Mouse (Mus musculus) B cell, adult 2 months (primary cell): ENCODE results near the gene Mall.

Experiments
- DNase-seq, 2 experiments: peaks; one replicate each; pipeline ENCODE4 v3.0.0; 2022

Gene Mall

DNA sequence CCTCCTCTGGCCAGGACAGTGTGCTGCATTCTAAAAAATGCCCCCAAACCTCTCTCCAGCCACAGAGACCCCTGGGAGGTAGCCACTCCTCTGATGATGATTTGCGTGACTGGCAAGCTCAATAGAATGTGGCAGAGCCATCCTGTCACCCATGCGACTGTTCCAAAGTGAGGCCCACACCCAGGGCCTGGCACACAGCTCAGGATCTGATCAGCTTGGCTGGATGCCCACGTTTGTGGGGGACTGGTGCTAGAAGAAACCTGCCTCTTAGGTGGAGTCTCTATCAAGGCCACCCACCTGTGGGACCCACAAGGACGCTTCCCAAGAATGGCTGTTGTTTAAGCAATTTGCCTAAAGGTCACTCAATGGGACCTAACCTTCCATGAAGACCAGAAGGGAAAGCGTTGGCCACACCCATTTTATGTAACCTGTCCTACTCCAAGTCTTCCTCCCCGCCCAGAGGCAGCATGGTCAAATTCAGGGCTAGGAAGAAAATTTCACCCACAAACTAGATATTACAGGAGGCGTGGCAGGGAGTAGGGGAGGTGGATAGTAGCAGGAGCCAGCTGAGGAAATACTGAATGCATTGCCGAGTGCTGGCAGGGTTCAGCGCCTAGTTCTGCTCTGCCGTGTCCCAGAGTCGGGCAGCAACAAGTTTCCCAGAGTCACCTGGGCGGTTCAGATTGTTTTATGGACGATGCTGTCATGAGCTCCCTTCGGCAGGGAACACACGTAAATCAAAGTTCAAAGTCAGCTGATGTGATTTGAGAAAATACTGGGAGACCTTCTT is 876 bp downstream of the Mall start:
- no peak for DNase-seq

DNA sequence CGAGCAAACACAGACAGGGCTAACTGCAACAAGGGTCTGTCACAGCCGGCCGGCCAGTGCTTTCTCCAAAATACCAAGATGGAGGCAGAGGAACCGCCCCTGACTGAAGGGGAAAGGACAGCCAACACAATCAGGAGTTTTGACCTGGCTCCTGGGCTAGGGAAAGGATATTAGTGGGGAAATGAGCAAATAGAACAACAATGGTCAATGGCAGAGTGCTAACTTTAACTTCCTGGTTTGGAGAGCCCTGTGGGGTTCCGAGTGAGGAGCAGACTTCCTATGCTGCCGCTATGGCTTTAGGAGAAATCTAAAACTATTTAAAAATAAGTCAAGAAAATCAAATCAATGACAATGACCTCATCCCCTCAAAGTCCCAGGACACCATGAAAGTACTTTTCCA is 1.6 kb downstream of the Mall start:
- DNase-seq, result no peak

GRCm38 (mm10) chr2:127723193-127723592 is 6.5 kb downstream of the Mall start:
- DNase-seq, result peak; percentile 20 to 22

DNA sequence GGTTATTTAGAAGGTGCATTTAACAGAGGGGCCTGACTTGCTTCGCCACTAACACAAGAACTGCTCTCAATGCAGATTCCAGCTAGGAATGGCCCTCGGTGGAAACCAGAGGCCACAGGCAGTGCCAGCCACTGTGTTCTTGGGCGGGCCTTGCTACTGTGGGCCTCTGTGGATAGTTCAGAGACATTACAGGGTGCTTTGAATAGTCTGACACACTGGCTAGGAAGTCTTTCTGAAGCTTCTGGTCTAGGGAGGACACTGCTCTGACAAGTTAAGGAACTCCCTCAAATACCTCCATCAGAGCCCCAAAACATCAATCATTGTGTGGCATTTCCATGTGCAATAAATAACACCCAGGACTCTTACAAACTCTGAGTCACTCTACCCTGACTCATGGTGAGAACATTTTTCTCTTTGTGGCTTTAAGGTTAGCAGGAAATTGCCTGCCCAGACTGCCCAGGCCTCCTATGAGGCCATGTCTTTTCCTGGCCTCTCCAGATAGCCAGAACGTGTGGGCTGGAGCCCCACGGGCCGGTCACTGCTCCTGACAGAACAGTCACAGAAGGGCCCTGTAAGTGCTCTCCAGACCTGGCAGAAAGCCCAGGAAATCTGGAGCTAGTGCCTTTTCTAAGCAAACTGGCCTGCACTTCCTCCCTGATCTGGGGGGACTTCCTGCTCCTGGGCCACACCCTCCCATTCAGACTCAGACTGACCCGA is 7.4 kb downstream of the Mall start:
- DNase-seq, result no peak

GRCm38 (mm10) chr2:127718839-127719468 is 10.8 kb downstream of the Mall start:
- DNase-seq, result peak; percentile 57 to 59

DNA sequence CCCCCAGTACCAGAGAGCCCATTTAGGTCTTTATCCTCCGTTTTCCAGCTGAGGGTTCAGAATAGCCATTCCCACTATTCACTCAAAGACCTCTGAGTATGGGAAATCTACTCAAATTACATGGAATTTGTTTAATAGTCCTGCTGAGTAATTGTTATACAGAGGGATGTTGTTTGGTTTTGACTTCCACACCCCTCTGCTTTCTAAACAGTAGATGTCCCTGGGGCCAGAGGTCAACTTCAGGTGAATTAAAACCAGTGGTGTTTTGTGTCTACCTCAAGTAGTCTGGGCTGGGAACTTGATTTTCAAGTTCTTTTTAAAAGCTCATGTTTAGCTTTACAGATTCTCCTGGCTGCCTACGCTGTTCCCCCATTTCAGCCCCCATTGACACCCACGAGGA is 15.0 kb downstream of the Mall start:
- DNase-seq, result no peak

GRCm38 (mm10) chr2:127708792-127709191 is 20.9 kb downstream of the Mall start:
- DNase-seq, result no peak

GRCm38 (mm10) chr2:127708060-127708459 is 21.7 kb downstream of the Mall start:
- DNase-seq, result no peak

GRCm38 (mm10) chr2:127705267-127705666 is 24.5 kb downstream of the Mall start:
- DNase-seq, result no peak

DNA sequence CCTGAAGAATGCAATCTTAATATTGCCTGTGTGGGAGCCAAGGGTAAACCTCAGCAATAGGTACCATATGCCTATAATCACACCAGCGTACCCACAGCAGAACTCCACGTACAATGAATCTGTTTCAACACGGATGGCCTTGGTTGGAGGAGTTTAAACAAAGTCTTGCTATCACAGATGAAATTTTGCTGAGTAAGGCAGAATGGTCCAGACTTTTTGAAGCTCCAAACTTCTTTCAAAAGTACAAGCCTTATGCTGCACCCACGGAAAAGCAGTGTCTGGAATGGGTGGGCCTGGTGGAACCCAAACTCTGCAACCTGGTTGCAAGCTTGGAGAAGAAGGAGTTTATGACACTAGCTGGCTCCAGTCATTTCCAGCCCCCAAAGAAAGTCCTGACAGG is 40.5 kb downstream of the Mall start:
- no peak for DNase-seq

DNA sequence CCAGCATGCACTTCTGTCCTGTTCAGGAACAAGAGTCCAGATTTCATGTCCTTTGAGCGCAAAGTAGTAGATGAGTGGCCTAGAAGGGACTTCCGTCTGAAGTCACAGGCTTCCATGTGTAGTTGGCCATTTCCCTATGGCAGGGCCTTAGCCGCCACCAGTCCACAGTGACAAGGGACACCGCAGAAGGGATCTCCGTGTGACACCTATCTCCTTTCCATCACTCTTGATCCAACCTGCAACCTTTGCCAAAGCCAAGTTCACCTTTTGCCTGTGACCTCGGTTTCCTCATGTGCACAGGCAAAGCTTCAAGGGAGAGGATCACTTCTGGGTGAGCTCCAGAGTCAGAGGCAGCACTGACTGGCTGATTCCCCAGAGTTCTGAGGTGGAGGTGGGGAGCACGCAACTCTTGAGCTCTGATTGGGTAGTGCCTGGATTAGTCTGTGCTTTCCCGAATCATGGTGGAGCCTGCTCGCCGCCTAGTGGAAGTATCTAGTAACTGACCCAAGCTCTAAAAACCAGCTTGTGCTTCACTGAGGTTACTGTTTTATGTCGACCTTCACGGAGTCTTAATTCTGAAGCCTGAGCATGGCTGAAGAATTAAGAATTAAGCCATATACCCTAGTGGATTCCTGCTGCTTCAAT is 45.9 kb downstream of the Mall start:
- DNase-seq, result peak; percentile 60 to 62

DNA sequence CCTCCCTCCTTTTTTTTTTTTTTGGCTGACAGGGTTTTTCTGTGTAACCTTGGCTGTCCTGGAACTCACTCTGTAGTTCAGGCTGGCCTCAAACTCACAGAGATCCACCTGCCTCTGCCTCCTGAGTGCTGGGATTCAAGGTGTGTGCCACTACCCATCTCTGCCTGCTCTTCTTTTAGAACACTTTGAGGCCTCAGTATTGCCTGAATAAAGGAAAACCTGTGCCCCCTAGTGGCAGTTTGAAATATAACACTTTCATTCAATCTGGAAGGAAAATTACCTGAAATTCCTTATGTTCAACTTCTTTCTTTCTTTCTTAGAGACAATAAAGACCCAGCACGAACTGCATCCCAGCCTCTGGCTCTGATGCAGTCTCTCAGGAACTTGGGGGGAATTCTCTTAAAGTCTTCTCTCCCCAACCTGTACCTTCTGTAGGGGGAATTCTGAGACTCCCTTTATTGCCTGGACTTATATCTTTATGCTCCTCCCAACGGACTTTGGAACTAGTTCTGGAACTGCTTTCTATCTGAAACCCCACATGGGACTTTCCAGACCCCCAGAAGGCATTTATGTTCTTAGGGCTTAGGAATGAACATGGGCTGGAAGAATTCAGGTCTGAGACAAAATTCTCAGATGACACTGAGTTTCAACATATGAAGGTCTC is 61.8 kb downstream of the Mall start:
- DNase-seq, result peak; percentile 20 to 24

- no peak for DNase-seq
These were observed 62.7 kb downstream of the Mall start for GRCm38 (mm10) chr2:127667015-127667414.

- no peak for DNase-seq
These were observed 67.0 kb downstream of the Mall start for GRCm38 (mm10) chr2:127662708-127663107.

DNA sequence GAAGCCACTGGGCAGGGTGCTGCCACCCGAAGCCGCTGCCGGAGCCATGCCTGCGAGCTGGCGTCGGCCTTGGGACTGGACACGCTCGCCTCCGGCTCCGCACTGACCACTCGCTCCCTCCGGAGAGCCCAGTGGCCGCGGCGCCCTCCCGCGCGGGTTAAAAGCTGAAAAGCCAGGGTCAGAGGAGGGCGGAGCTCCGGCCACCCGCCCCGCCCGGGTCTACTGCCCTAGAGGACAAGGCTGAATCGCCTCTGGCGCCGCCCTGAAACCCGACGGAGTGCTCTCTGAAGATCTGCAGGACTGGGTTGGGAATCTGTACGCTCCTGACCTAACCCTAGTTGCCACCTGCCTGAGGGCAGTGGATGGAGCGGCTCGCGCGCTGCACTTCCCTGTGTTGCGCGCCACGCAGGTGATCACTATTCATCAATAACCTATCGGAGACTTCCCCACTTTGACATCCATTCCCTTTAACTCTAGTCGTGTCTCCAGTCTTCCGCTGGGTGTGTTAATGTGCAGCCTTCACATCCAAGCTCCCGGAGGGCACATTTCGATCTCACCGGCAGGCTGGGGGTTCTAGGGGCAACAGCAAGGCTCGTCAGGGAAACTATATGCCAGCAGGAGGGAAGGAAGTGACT is 73.5 kb downstream of the Mall start, which contains the start of gene Mal:
Mal (minus strand) TSS at position 610 of the 635 bp plus-strand sequence.
- DNase-seq, result no peak

DNA sequence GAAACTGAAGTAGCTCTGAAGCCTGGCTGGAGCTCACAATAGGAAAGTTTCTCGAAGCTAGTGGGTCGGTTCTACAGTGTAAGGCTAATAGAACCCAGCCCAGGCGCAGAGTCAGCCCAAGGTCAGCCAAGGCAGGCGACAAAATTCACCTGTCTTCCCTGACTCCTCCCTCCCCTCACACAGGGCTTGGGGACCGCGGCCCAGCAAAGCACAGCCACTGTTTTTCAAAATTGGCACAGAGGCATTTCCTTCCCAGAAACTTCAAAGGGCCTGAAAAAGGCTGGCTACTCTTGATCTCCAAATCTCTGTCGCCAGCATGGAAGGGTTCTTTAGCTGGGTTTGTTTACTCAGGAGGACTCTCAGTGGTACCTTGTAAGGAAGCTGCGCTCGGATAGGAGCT is 74.3 kb downstream of the Mall start:
- no peak for DNase-seq

- DNase-seq, result no peak
These were observed 74.9 kb downstream of the Mall start for GRCm38 (mm10) chr2:127654786-127655185.
